Mouse (Mus musculus) lung, adult 2 months (tissue): ENCODE data around the gene Sparcl1. TPM values are rescaled to one million over a fixed set of nuclear protein-coding genes. Genes with fewer than 3 reads are reported as not detected.

ENCODE experiments used
- DNase-seq: peaks from one replicate; pipeline ENCODE4 v3.0.0; 2022
- H3K4me1 ChIP-seq: fragments of 200-500 bp; 2 replicates; pipeline ENCODE4 v1.6.1; 2011; ENCODE audit warnings: low read length; ENCODE audit not compliant: control insufficient read depth, insufficient read depth
- H3K4me3 ChIP-seq: fragments of 200-500 bp; replicated peaks from 2 replicates; pipeline ENCODE3; 2011; ENCODE audit warnings: low read depth, mild to moderate bottlenecking, control low read depth, low read length; ENCODE audit errors: extremely low read depth
- CTCF ChIP-seq: fragments of 200-500 bp; IDR thresholded peaks from 2 replicates; pipeline ENCODE4 v1.5.1; 2011; ENCODE audit warnings: mild to moderate bottlenecking, low read length, control low read depth; ENCODE audit not compliant: insufficient read depth
- POLR2A ChIP-seq: fragments of 200-500 bp; IDR thresholded peaks from 2 replicates; pipeline ENCODE4 v1.6.1; 2011; ENCODE audit warnings: low read depth, mild to moderate bottlenecking, control low read depth, low read length, borderline replicate concordance; ENCODE audit errors: extremely low read depth
- WGBS: fragments of 180-500 bp; shearing (Covaris S2); methylation state at CpG from one replicate; pipeline ENCODE4 v1.1.7; 2018; 5-methylcytosine and 5-hydroxymethylcytosine counted together
- polyA plus RNA-seq: library from polyadenylated mRNA; depleted of rRNA; stranded (reverse); fragments of >200 nt; gene quantifications from 2 replicates; pipeline ENCODE4 v1.2.3, GENCODE M21; 2012

The Sparcl1 gene
- polyA plus RNA-seq, 1 experiment = 298 TPM

GRCm38 (mm10) chr5:104112511-104112910 is 1.0 kb downstream of the Sparcl1 start:
- WGBS = 18% methylated on average over 5 of the region's 5 CpGs
- TF ChIP-seq CTCF = no peak
- TF ChIP-seq POLR2A = no peak
- H3K4me3 ChIP-seq = peak overlapping the region; percentile 56

GRCm38 (mm10) chr5:104112016-104112415 is 1.5 kb downstream of the Sparcl1 start:
- Histone ChIP-seq H3K4me1 (peaks cover 12% of the 10 kb centered on the region; the same call in 1 of the 2 replicates), H3K4me3 (peak overlapping the region; percentile 51)
- DNase-seq = no peak

More at GRCm38 (mm10) chr5:104112511-104112910, 1.0 kb downstream of the Sparcl1 start:
- no peak for DNase-seq
- peaks cover 11% of the 10 kb centered on the region; the same call in 1 of the 2 replicates for H3K4me1 ChIP-seq

GRCm38 (mm10) chr5:104110171-104110920 is 3.2 kb downstream of the Sparcl1 start:
- Histone ChIP-seq H3K4me1 (peaks cover 11% of the 10 kb centered on the region; the same call in 1 of the 2 replicates), H3K4me3 (peak overlapping the region; percentile 1)
- TF ChIP-seq CTCF = no peak
- no peak for TF ChIP-seq POLR2A
- no peak for DNase-seq
- 32% methylated on average over 9 of the region's 9 CpGs for WGBS

More at GRCm38 (mm10) chr5:104112016-104112415, 1.5 kb downstream of the Sparcl1 start:
- no peak for TF ChIP-seq POLR2A
- no peak for TF ChIP-seq CTCF
- WGBS = 7% methylated on average over 9 of the region's 9 CpGs

- Histone ChIP-seq H3K4me1 (peaks cover 10% of the 10 kb centered on the region; the same call in 1 of the 2 replicates), H3K4me3 (no peak overlapping the region)
- WGBS = 32% methylated on average over 3 of the region's 3 CpGs
- TF ChIP-seq POLR2A (no peak), CTCF (no peak)
- DNase-seq = no peak
Observed at GRCm38 (mm10) chr5:104109516-104109915, 4.0 kb downstream of the Sparcl1 start.

- H3K4me1 ChIP-seq = peaks cover 10% of the 10 kb centered on the region; the same call in 1 of the 2 replicates
- DNase-seq = no peak
- 15% methylated on average over 18 of the region's 18 CpGs for WGBS
- H3K4me3 ChIP-seq = no peak overlapping the region
- TF ChIP-seq CTCF = no peak
- no peak for TF ChIP-seq POLR2A
Observed at GRCm38 (mm10) chr5:104108879-104109369, 4.6 kb downstream of the Sparcl1 start.

GRCm38 (mm10) chr5:104108127-104108875 is 5.2 kb downstream of the Sparcl1 start:
- Histone ChIP-seq H3K4me3 (no peak overlapping the region), H3K4me1 (peaks cover 10% of the 10 kb centered on the region; the same call in 1 of the 2 replicates)
- WGBS = 56% methylated on average over 11 of the region's 11 CpGs
- TF ChIP-seq POLR2A (no peak), CTCF (no peak)
- no peak for DNase-seq

DNA sequence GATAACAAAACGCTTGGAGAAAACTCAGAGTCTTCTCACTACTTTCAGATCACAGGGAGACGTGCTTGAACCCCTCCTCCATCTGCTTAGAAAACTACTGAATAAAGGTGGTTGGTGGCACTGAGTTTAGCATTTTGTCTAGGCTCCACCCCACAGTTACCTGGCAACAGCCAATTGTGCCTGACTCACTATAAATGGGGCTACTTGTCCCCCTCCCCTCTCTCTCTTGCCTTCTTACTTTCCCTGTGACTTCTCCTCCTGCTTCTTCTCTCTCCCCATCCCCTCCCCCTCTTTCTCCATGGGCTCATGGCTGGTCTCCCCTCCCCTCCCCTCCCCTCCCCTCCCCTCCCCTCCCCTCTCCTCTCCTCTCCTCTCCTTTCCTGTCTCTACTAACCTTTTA is 9.4 kb downstream of the Sparcl1 start:
- TF ChIP-seq POLR2A (no peak), CTCF (no peak)
- no peak for DNase-seq
- Histone ChIP-seq H3K4me1 (peaks cover 5% of the 10 kb centered on the region; the same call in 1 of the 2 replicates), H3K4me3 (no peak overlapping the region)
- 76% methylated on average over 2 of the region's 2 CpGs for WGBS

DNA sequence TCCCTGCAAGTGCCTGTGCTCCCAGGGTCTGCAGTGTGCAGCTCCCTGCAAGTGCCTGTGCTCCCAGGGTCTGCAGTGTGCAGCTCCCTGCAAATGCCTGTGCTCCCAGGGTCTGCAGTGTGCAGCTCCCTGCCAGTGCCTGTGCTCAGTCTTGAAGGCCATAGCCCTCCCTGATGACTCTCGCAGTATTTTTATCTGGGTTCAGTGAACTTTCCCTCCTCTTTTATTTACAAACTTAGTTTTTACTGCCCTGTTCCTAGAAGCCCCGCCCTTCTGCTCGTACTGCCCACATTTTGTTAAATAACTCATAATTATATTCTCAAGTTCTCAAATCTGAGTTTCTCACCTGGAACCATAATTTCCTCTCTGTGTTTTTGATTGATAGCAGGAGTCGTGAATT is 10.4 kb downstream of the Sparcl1 start:
- H3K4me3 ChIP-seq = no peak overlapping the region
- no peak for DNase-seq
- TF ChIP-seq POLR2A (no peak), CTCF (no peak)
- H3K4me1 ChIP-seq = peaks cover 5% of the 10 kb centered on the region; the same call in 1 of the 2 replicates
- 49% methylated on average over 4 of the region's 4 CpGs for WGBS
